Mouse (Mus musculus): ENCODE data around the gene Ackr2. TPM values are rescaled to one million over a fixed set of nuclear protein-coding genes. Genes with fewer than 3 reads are reported as not detected.

The Ackr2 gene
- polyA plus RNA-seq, 1 experiment from 2014 or later = 1.3 TPM

DNA sequence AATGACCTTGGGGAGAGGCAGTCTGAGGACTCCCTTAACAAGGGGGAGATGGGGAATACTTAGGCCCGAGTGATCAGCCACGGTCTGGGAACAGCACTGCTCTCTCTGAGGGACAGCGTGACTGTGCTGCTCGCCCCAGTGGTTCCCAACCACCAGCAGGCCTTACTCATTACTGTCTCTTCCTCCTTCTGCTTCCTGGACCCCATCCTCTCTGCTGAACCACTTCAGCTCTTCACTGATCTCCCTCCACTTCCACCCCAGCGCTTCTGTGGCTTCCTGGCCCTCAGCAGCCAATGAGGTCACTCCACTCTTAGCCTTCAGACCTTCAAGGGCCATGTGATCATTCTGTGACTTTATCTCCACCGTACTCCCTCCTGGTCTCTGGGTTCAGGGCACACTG lies 11.5 kb downstream of the Ackr2 start:
- H3K9ac ChIP-seq (ENCODE audit: low read length) = no peak overlapping the region
- H3K4me2 ChIP-seq (ENCODE audit: low read length) = no peak overlapping the region
- WGBS = 66% methylated on average over 6 of the region's 6 CpGs
- no peaks in the 10 kb centered on the region for H3K27me3 ChIP-seq (ENCODE audit: control insufficient read depth, insufficient read depth, low read length)
- no peak overlapping the region for H3K4me3 ChIP-seq (ENCODE audit: control insufficient read depth in 1 of 2, insufficient read depth in 1 of 2, low read depth in 1 of 2, low read length in 2 of 2)
- no peak overlapping the region for H3K27ac ChIP-seq (replicated peaks in 1 of 2; ENCODE audit: control insufficient read depth in 1 of 2, insufficient read depth in 1 of 2, low read depth in 2 of 2, low read length in 2 of 2)
- ATAC-seq (ENCODE audit: insufficient number of reproducible peaks, insufficient read depth, low FRiP score, low read depth) = no peak
- no peaks in the 10 kb centered on the region for H3K9me3 ChIP-seq (ENCODE audit: control insufficient read depth, low read length)
- no peaks in the 10 kb centered on the region for H3K36me3 ChIP-seq (ENCODE audit: control insufficient read depth, insufficient read depth, low read length)
- 0 out of 4 replicates have a peak, but pooled peaks cover 0 to 4% of the 10 kb centered on the region in 2 experiments for H3K4me1 ChIP-seq (ENCODE audit: control insufficient read depth in 2 of 2, insufficient read depth in 2 of 2, low read length in 2 of 2)

DNA sequence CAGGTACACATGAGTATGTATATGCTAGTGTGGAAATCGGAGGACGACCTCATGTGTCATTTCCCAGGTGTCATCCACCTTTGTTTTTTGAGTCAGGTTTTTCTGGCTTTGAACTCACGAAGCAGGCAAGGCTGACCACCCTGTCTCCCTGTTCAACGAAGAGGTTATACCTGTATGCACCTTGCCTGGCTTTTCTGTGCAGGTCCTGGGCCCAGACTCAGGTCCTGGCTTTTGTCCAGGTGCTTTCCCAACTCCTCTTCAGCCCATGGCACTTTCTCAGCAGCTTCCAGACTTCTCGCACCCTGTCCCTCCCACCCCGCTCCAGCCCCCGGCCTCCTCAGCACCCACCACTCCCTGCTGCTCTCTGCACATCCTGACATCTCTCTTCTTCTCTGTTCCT lies 13.0 kb downstream of the Ackr2 start:
- no peak overlapping the region for H3K27ac ChIP-seq (replicated peaks in 1 of 2; ENCODE audit: control insufficient read depth in 1 of 2, insufficient read depth in 1 of 2, low read depth in 2 of 2, low read length in 2 of 2)
- H3K4me2 ChIP-seq (ENCODE audit: low read length) = no peak overlapping the region
- no peaks in the 10 kb centered on the region for H3K27me3 ChIP-seq (ENCODE audit: control insufficient read depth, insufficient read depth, low read length)
- no peak for ATAC-seq (ENCODE audit: insufficient number of reproducible peaks, insufficient read depth, low FRiP score, low read depth)
- 88% methylated on average over 7 of the region's 7 CpGs for WGBS
- H3K36me3 ChIP-seq (ENCODE audit: control insufficient read depth, insufficient read depth, low read length) = no peaks in the 10 kb centered on the region
- H3K4me1 ChIP-seq (ENCODE audit: control insufficient read depth in 2 of 2, insufficient read depth in 2 of 2, low read length in 2 of 2) = no peaks in the 10 kb centered on the region
- H3K4me3 ChIP-seq (ENCODE audit: control insufficient read depth in 1 of 2, insufficient read depth in 1 of 2, low read depth in 1 of 2, low read length in 2 of 2) = no peak overlapping the region
- no peak overlapping the region for H3K9ac ChIP-seq (ENCODE audit: low read length)
- H3K9me3 ChIP-seq (ENCODE audit: control insufficient read depth, low read length) = no peaks in the 10 kb centered on the region

DNA sequence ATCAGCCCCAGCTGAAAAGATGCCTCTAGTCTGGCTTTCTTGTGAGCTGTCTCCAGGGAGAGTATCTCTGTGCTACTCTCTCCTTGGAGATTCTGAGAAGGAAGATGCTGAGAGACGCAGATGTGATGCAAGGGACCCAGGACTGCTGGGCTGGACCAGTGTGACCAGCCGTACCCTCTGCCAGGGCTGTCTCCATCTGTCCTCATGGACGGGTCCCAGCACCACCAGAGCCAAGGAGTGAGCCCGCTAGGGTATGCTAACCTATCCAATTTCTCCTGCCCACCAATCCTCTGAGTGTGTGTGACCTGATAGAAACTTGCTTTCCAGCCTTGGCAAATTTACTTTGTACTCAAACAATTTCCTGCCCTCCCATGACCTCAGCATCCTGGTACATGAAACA lies 14.6 kb downstream of the Ackr2 start:
- Histone ChIP-seq H3K27ac (replicated peaks in 1 of 2; ENCODE audit: control insufficient read depth in 1 of 2, insufficient read depth in 1 of 2, low read depth in 2 of 2, low read length in 2 of 2) (no peak overlapping the region), H3K27me3 (ENCODE audit: control insufficient read depth, insufficient read depth, low read length) (no peaks in the 10 kb centered on the region), H3K4me3 (ENCODE audit: control insufficient read depth in 1 of 2, insufficient read depth in 1 of 2, low read depth in 1 of 2, low read length in 2 of 2) (no peak overlapping the region), H3K9me3 (ENCODE audit: control insufficient read depth, low read length) (no peaks in the 10 kb centered on the region), H3K4me2 (ENCODE audit: low read length) (no peak overlapping the region), H3K36me3 (ENCODE audit: control insufficient read depth, insufficient read depth, low read length) (no peaks in the 10 kb centered on the region), H3K4me1 (ENCODE audit: control insufficient read depth in 2 of 2, insufficient read depth in 2 of 2, low read length in 2 of 2) (no peaks in the 10 kb centered on the region), H3K9ac (ENCODE audit: low read length) (no peak overlapping the region)
- WGBS = 86% methylated on average over 4 of the region's 4 CpGs
- no peak for ATAC-seq (ENCODE audit: insufficient number of reproducible peaks, insufficient read depth, low FRiP score, low read depth)

DNA sequence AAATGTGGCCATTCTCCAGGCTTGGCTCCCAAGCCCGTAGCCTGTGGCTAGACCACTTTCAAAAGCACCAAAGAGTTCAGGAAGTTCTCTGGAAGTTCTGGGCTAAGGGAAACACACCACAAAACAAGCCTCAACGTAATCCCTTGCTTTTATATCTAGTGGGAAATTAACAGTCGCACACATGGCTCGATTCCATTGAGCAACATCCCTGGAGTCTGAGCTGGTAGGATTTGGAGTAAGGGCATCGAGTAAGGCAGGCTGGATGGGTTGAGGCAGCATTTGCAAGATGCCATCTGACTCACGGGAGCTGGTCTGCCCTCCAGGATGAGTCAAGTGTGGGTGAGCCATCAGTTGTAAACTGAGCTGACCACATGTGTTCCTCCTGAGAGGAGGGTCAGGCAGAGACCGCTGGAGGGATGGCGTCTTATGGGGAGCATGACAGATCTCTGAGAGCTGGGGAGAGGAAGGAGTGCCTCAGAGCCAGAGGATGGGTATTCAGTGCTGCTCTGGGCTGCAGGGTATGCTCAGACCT lies 16.1 kb downstream of the Ackr2 start:
- no peak overlapping the region for H3K9ac ChIP-seq (ENCODE audit: low read length)
- H3K27ac ChIP-seq (replicated peaks in 1 of 2; ENCODE audit: control insufficient read depth in 1 of 2, insufficient read depth in 1 of 2, low read depth in 2 of 2, low read length in 2 of 2) = no peak overlapping the region
- H3K36me3 ChIP-seq (ENCODE audit: control insufficient read depth, insufficient read depth, low read length) = no peaks in the 10 kb centered on the region
- ATAC-seq (ENCODE audit: insufficient number of reproducible peaks, insufficient read depth, low FRiP score, low read depth) = no peak
- WGBS = 73% methylated on average over 8 of the region's 8 CpGs
- 0 out of 4 replicates have a peak, but pooled peaks cover 0 to 1% of the 10 kb centered on the region in 2 experiments for H3K4me1 ChIP-seq (ENCODE audit: control insufficient read depth in 2 of 2, insufficient read depth in 2 of 2, low read length in 2 of 2)
- H3K4me2 ChIP-seq (ENCODE audit: low read length) = no peak overlapping the region
- no peaks in the 10 kb centered on the region for H3K27me3 ChIP-seq (ENCODE audit: control insufficient read depth, insufficient read depth, low read length)
- H3K9me3 ChIP-seq (ENCODE audit: control insufficient read depth, low read length) = no peaks in the 10 kb centered on the region
- H3K4me3 ChIP-seq (ENCODE audit: control insufficient read depth in 1 of 2, insufficient read depth in 1 of 2, low read depth in 1 of 2, low read length in 2 of 2) = no peak overlapping the region

DNA sequence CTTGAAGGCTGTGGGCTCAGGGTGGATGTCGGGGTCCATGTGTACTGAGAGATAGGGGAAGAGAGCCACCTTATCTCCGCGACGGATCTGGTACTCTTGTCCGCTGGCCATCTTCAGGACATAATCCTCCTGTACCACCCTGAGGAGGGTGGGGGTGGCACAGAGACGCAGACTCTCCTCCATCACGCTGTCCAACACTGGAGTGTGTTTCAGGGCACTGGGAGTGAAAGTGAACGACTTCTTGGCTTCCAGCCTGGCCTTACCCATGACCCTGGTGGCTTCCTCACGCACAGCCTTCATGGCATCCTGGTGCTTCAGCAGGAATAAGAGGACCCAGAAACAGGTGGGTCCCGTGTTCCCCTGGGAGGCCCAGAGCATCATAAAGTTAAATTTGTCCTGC lies 16.9 kb downstream of the Ackr2 start:
- Histone ChIP-seq H3K27me3 (ENCODE audit: control insufficient read depth, insufficient read depth, low read length) (no peaks in the 10 kb centered on the region), H3K4me2 (ENCODE audit: low read length) (no peak overlapping the region), H3K27ac (replicated peaks in 1 of 2; ENCODE audit: control insufficient read depth in 1 of 2, insufficient read depth in 1 of 2, low read depth in 2 of 2, low read length in 2 of 2) (no peak overlapping the region), H3K9me3 (ENCODE audit: control insufficient read depth, low read length) (no peaks in the 10 kb centered on the region), H3K36me3 (ENCODE audit: control insufficient read depth, insufficient read depth, low read length) (no peaks in the 10 kb centered on the region), H3K9ac (ENCODE audit: low read length) (no peak overlapping the region), H3K4me3 (ENCODE audit: control insufficient read depth in 1 of 2, insufficient read depth in 1 of 2, low read depth in 1 of 2, low read length in 2 of 2) (no peak overlapping the region), H3K4me1 (ENCODE audit: control insufficient read depth in 2 of 2, insufficient read depth in 2 of 2, low read length in 2 of 2) (0 out of 4 replicates have a peak, but pooled peaks cover 0 to 2% of the 10 kb centered on the region in 2 experiments)
- no peak for ATAC-seq (ENCODE audit: insufficient number of reproducible peaks, insufficient read depth, low FRiP score, low read depth)
- 84% methylated on average over 10 of the region's 10 CpGs for WGBS

DNA sequence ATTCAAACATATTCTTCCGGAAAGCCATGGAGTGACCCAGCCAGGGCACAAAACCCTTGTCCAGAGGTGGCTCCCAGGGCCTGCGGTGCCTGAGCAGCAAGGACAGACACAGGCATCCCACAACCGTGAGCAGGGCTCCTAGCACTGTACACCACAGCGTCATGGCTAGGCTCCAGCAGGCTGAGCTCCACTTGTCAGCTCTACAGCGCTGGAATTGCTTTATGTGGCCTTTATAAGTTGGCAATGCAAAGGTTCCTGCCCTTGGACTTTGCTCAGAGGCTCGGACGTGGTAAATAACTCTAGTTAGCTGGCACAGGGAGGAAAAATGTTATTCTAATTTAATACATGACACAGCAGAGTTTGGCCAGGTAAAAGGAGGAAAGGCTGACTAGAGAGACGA lies 17.9 kb downstream of the Ackr2 start, which contains the start of gene Cyp8b1:
Gene Cyp8b1, minus strand, starts transcription at position 204 of the 400 bp plus-strand sequence.
- no peak within 1 kb of the TSS for H3K9ac ChIP-seq (ENCODE audit: low read length)
- H3K27ac ChIP-seq (replicated peaks in 1 of 2; ENCODE audit: control insufficient read depth in 1 of 2, insufficient read depth in 1 of 2, low read depth in 2 of 2, low read length in 2 of 2) = no peak within 1 kb of the TSS
- WGBS = 69% methylated on average over 8 of the region's 8 CpGs
- no peaks in the 10 kb centered on the region for H3K27me3 ChIP-seq (ENCODE audit: control insufficient read depth, insufficient read depth, low read length)
- no peak within 1 kb of the TSS for H3K4me3 ChIP-seq (ENCODE audit: control insufficient read depth in 1 of 2, insufficient read depth in 1 of 2, low read depth in 1 of 2, low read length in 2 of 2)
- no peak within 1 kb of the TSS for H3K4me2 ChIP-seq (ENCODE audit: low read length)
- H3K4me1 ChIP-seq (ENCODE audit: control insufficient read depth in 2 of 2, insufficient read depth in 2 of 2, low read length in 2 of 2) = 0 out of 4 replicates have a peak, but pooled peaks cover 0 to 2% of the 10 kb centered on the region in 2 experiments
- no peak for ATAC-seq (ENCODE audit: insufficient number of reproducible peaks, insufficient read depth, low FRiP score, low read depth)
- no peaks in the 10 kb centered on the region for H3K36me3 ChIP-seq (ENCODE audit: control insufficient read depth, insufficient read depth, low read length)
- no peaks in the 10 kb centered on the region for H3K9me3 ChIP-seq (ENCODE audit: control insufficient read depth, low read length)

DNA sequence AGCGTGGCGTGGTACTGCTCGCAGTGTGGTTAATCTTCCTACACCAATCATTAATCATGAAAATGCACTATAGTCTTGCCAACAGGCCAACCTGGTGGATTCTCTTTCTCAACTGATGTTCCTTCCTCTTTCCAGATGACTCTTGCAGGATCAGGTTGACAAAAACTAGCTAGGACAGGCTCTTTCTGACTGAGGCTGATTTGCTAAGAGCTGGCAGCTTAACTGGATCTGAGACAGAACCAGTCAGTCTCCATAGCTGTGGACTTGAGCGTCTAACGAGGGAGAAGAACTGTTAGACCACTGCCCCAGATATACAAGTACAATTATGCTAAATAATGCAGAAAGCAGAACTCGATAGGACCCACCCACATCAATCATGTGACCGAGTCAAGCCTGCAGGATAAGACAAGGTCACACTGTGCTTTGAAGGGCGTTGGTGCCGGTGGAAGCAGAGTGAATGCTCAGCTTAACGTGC lies 20.9 kb downstream of the Ackr2 start:
- no peak overlapping the region for H3K4me2 ChIP-seq (ENCODE audit: low read length)
- WGBS = 58% methylated on average over 10 of the region's 10 CpGs
- no peak overlapping the region for H3K9ac ChIP-seq (ENCODE audit: low read length)
- no peaks in the 10 kb centered on the region for H3K27me3 ChIP-seq (ENCODE audit: control insufficient read depth, insufficient read depth, low read length)
- no peaks in the 10 kb centered on the region for H3K9me3 ChIP-seq (ENCODE audit: control insufficient read depth, low read length)
- H3K4me1 ChIP-seq (ENCODE audit: control insufficient read depth in 2 of 2, insufficient read depth in 2 of 2, low read length in 2 of 2) = 0 out of 4 replicates have a peak, but pooled peaks cover 0 to 2% of the 10 kb centered on the region in 2 experiments
- H3K4me3 ChIP-seq (ENCODE audit: control insufficient read depth in 1 of 2, insufficient read depth in 1 of 2, low read depth in 1 of 2, low read length in 2 of 2) = no peak overlapping the region
- ATAC-seq (ENCODE audit: insufficient number of reproducible peaks, insufficient read depth, low FRiP score, low read depth) = no peak
- H3K36me3 ChIP-seq (ENCODE audit: control insufficient read depth, insufficient read depth, low read length) = no peaks in the 10 kb centered on the region
- H3K27ac ChIP-seq (replicated peaks in 1 of 2; ENCODE audit: control insufficient read depth in 1 of 2, insufficient read depth in 1 of 2, low read depth in 2 of 2, low read length in 2 of 2) = no peak overlapping the region

DNA sequence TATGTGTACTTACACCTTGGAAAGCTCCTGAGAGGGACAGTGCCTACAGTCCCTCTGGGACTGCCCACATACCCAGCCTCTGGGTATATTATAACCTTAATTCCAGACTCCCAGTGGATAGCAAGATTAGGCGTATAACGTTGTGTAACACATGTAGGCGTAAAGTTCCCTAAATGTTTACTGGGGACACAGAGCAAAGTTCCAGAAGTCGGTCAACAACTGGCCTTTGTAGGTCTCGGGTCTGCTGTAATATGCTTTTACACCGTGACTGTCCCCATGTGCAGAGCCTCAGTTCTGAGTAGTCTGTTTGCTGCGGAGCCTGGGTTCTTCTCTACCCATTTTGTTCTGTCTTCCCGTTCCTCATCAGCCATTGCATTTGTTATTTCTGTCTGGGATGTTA lies 25.3 kb downstream of the Ackr2 start:
- no peaks in the 10 kb centered on the region for H3K36me3 ChIP-seq (ENCODE audit: control insufficient read depth, insufficient read depth, low read length)
- WGBS = 80% methylated on average over 8 of the region's 8 CpGs
- ATAC-seq (ENCODE audit: insufficient number of reproducible peaks, insufficient read depth, low FRiP score, low read depth) = no peak
- no peak overlapping the region for H3K4me2 ChIP-seq (ENCODE audit: low read length)
- H3K9ac ChIP-seq (ENCODE audit: low read length) = no peak overlapping the region
- H3K27ac ChIP-seq (replicated peaks in 1 of 2; ENCODE audit: control insufficient read depth in 1 of 2, insufficient read depth in 1 of 2, low read depth in 2 of 2, low read length in 2 of 2) = no peak overlapping the region
- no peaks in the 10 kb centered on the region for H3K9me3 ChIP-seq (ENCODE audit: control insufficient read depth, low read length)
- no peak overlapping the region for H3K4me3 ChIP-seq (ENCODE audit: control insufficient read depth in 1 of 2, insufficient read depth in 1 of 2, low read depth in 1 of 2, low read length in 2 of 2)
- H3K4me1 ChIP-seq (ENCODE audit: control insufficient read depth in 2 of 2, insufficient read depth in 2 of 2, low read length in 2 of 2) = peaks cover 0 to 6% of the 10 kb centered on the region in 2 experiments; a peak in 2 of 4 replicates
- no peaks in the 10 kb centered on the region; the same call in 1 of the 2 replicates for H3K27me3 ChIP-seq (ENCODE audit: control insufficient read depth, insufficient read depth, low read length)
